Mouse (Mus musculus) v-Abl transformed pro-B cells (cell line): ENCODE data around the gene Fam180a.

ENCODE experiments used
- in situ Hi-C, 2 experiments: fragments of 400-800 bp; cut with MboI; formaldehyde crosslinking; loops; one replicate each; pipeline ENCODE4 v1.15.1; 2025; ENCODE audit not compliant: unreplicated experiment in 2 of 2

The Fam180a gene

GRCm38 (mm10) chr6:35326111-35326515 lies at the start of gene Fam180a:
Fam180a (minus strand) TSS chr6:35326141.
- in situ Hi-C loops, result no loop called here

GRCm38 (mm10) chr6:35374052-35374451 lies 48.1 kb upstream of the Fam180a start:
- in situ Hi-C loops, result loop anchor here (10.0 kb wide), 1 partner anchor 119 kb away; no protein-coding TSS in a partner anchor

DNA sequence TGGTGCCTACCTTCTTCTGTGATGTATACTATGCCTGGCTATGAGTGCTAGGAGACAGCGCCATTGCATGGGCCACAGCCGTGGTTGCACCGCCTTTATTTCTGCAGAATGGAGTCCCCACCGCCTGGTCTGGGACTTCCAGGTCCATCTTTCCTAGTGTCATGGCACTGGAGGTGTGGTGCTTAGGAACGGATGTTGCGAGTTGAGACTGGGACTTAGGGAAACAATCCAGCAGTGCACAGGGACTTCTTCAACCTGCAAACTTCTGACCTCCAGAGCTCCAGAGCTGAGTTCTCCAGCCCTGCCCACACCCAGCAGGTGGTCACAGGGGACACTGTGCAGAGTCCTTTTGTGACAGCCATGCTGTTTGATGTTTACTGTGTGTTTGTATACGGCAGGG lies 44.4 kb upstream of the Fam180a start:
- in situ Hi-C loops, result loop anchor here (10.0 kb wide), 1 partner anchor 116 kb away; no protein-coding TSS in a partner anchor

DNA sequence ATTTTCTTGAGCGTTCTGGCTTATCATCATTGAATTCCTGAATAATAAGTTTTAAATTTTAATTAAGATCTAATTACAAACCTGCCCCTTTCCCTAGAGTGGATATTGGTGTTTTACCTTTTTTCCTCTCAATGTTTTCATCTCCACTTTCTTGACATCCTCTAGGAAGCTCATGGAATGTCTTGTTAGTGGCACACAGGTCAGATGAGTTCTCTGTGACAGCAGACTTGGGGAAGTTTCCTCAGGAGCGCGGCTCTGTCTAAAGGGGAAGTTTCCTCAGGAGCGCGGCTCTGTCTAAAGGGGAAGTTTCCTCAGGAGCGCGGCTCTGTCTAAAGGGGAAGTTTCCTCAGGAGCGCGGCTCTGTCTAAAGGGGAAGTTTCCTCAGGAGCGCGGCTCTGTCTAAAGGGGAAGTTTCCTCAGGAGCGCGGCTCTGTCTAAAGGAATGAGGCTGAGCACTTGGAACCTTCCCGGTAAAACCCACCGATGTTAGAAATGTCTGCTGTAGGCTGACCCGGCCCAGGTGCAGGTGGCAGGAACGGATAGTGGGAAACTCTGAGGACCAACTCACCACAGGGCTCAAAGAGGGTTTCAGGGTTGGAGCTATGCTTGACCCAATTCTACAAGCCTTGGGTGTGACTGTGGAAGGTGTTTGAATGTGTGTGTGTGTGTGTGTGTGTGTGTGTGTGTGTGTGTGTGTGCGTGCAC lies 43.8 kb upstream of the Fam180a start:
- in situ Hi-C loops, result loop anchor here (10.0 kb wide), 1 partner anchor 115 kb away; no protein-coding TSS in a partner anchor

- in situ Hi-C loops, result no loop called here
Measured at GRCm38 (mm10) chr6:35362596-35362995, 36.7 kb upstream of the Fam180a start.

GRCm38 (mm10) chr6:35355320-35355719 lies 29.4 kb upstream of the Fam180a start:
- in situ Hi-C loops, result no loop called here

- in situ Hi-C loops, result no loop called here
Measured at GRCm38 (mm10) chr6:35354622-35354998, 28.7 kb upstream of the Fam180a start.

- in situ Hi-C loops, result no loop called here
Measured at GRCm38 (mm10) chr6:35353846-35354621, 28.1 kb upstream of the Fam180a start.

GRCm38 (mm10) chr6:35353416-35353815 lies 27.5 kb upstream of the Fam180a start:
- in situ Hi-C loops, result no loop called here

DNA sequence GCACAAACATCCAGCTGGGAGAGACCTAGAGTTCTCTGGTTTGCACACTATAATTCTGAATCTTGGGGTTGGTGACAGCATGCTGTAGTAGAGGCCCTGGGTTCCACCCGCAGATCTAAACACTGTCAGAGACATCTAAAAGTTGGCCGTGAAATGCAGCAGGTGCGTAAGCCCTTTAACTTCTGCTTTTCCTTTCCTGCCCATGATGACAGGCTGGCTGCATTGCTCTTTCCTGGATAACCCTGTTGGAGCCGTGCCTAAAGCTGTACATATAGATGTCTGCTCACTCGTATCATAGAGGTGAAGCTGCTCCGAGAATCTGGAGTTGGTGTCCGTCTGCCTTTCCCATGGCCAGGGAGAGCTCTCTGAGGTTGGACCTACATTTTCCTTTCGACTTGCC lies 26.9 kb upstream of the Fam180a start:
- in situ Hi-C loops, result no loop called here

DNA sequence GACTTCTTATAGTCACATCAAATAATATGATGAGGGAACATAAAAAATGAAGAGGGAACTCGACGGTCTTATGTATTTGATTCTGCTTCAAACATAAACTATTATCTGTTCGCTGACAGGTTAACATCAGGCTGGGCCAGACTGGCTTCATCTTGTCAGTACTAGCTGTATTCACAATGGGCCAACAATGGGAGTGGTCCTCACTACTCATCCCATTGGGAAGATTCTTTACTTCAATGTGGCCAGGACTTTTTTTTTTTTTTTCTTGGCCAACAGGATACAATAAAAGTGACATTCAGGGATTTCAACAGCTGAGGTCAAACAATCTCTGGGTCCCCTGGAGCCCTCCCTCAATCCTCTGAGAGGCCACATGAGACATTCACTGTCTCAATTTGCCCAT lies 25.9 kb upstream of the Fam180a start:
- in situ Hi-C loops, result no loop called here

DNA sequence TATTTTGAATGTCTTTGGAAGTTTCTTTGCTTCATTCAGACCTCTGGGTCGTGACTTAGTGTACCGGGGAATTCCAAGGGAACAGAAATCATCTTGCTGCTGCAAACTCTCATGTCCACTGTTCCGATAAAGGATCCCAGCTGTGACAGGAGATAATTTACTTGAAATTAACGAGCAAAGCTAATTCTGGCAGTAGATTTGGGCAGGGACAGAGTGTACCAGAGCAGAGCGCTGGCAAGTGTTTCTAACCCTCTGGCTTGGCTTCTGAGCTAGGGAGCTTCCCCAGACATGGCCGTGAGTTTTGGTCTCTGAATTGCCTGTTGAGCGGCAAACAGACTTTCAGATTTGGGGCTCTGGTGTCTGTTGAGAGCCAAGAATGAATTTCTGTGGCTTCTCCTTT lies 23.8 kb upstream of the Fam180a start:
- in situ Hi-C loops, result no loop called here

GRCm38 (mm10) chr6:35338640-35339039 lies 12.7 kb upstream of the Fam180a start:
- in situ Hi-C loops, result no loop called here

- in situ Hi-C loops, result no loop called here
Measured at GRCm38 (mm10) chr6:35337836-35338235, 11.9 kb upstream of the Fam180a start.

DNA sequence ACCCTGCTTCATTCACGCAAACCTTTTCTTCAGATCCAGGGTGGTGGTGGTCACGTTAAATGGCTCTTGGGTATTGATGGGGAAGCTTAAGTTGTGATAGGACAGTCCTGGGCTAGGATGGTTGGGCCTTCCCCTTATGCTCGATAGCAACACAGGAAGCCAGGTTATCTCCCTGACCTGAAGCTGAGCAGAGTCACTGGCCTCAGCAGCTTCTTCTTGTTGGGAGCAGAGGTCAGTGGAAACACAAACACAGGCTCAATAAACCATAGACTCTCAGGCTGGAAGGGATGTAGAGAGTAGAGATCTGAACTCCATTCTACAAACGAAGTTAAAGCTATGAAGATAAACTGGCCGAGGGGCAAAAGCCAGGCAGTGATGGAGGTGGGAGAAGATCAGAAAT lies 9.5 kb upstream of the Fam180a start:
- in situ Hi-C loops, result no loop called here

- in situ Hi-C loops, result no loop called here
Measured at GRCm38 (mm10) chr6:35334278-35334677, 8.3 kb upstream of the Fam180a start.

DNA sequence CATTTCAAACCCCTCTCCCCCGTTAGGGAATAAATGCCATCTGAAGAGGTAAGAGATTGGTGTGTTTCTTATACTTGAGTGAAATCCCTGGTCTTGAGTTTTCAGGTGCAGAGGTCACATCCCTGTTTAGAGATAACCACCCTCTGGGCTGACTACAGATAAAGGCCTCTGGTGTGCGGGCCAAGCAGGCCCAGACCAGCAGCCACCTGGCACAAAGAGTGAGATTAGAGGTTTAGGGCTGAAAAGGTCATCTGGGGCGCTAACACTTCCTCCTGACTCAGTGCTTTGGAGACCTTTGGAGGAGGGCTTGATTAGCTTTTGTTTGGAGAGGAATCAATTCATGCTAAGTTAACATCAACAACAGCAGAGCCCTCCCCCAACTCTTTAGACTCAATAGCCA lies 7.7 kb upstream of the Fam180a start:
- in situ Hi-C loops, result no loop called here

- in situ Hi-C loops, result no loop called here
Measured at GRCm38 (mm10) chr6:35330834-35331233, 4.9 kb upstream of the Fam180a start.

GRCm38 (mm10) chr6:35329956-35330355 lies 4.0 kb upstream of the Fam180a start:
- in situ Hi-C loops, result no loop called here

- in situ Hi-C loops, result no loop called here
Measured at GRCm38 (mm10) chr6:35324306-35324705, 1.6 kb downstream of the Fam180a start.

GRCm38 (mm10) chr6:35323046-35323445 lies 2.9 kb downstream of the Fam180a start:
- in situ Hi-C loops, result no loop called here

GRCm38 (mm10) chr6:35321105-35321504 lies 4.8 kb downstream of the Fam180a start:
- in situ Hi-C loops, result no loop called here
